Mouse (Mus musculus) megakaryocyte progenitor cell, adult 5-6 weeks (primary cell): ENCODE results near the gene Cntn1. TPM values are rescaled to one million over a fixed set of nuclear protein-coding genes. Genes with fewer than 3 reads are reported as not detected.
"Not testable (repeated sequence)": the region's sequence is repeated elsewhere in the genome, so short reads cannot be mapped to it uniquely, and the experiment has no call there.

Source experiments
- ATAC-seq: replicated peaks from 2 replicates; pipeline ENCODE4 v1.8.0; 2016; ENCODE audit warnings: mild to moderate bottlenecking, moderate TSS enrichment, inconsistent platforms; ENCODE audit not compliant: poor library complexity
- total RNA-seq, 2 experiments: library from RNA; stranded (forward) in 1 of 2; stranded (reverse) in 1 of 2; fragments of 157-497, 149-512 nt in 1 of 2; fragments of 200-1000 nt in 1 of 2; gene quantifications; 2 replicates each; pipeline versions ENCODE4 v1.2.3 to v1.2.4; 2015 to 2017

Gene Cntn1
- total RNA-seq, 2 experiments from 2014 or later = not detected

GRCm38 (mm10) chr15:92264980-92265707 lies 214.2 kb downstream of the Cntn1 start:
- peak; percentile 85 for ATAC-seq

GRCm38 (mm10) chr15:92268341-92268740 lies 217.4 kb downstream of the Cntn1 start:
- no peak for ATAC-seq

GRCm38 (mm10) chr15:92268741-92269322 lies 217.9 kb downstream of the Cntn1 start:
- no peak for ATAC-seq

- ATAC-seq = no peak
These were observed 220.9 kb downstream of the Cntn1 start for GRCm38 (mm10) chr15:92271801-92272365.

GRCm38 (mm10) chr15:92276826-92277225 lies 225.9 kb downstream of the Cntn1 start:
- ATAC-seq = no peak

GRCm38 (mm10) chr15:92277984-92278383 lies 227.0 kb downstream of the Cntn1 start:
- ATAC-seq = no peak

GRCm38 (mm10) chr15:92280966-92281365 lies 230.0 kb downstream of the Cntn1 start:
- ATAC-seq = no peak

- no peak for ATAC-seq
These were observed 236.7 kb downstream of the Cntn1 start for GRCm38 (mm10) chr15:92287616-92288015.

GRCm38 (mm10) chr15:92296479-92296878 lies 245.5 kb downstream of the Cntn1 start:
- no peak for ATAC-seq

GRCm38 (mm10) chr15:92302796-92303195 lies 251.8 kb downstream of the Cntn1 start:
- ATAC-seq = no peak

- ATAC-seq = no peak
These were observed 253.3 kb downstream of the Cntn1 start for GRCm38 (mm10) chr15:92304221-92304620.

GRCm38 (mm10) chr15:92321959-92322358 lies 271.0 kb downstream of the Cntn1 start:
- no peak for ATAC-seq

GRCm38 (mm10) chr15:92327111-92327510 lies 276.1 kb downstream of the Cntn1 start:
- ATAC-seq = no peak

- ATAC-seq = no peak
These were observed 289.3 kb downstream of the Cntn1 start for GRCm38 (mm10) chr15:92340253-92340652.

GRCm38 (mm10) chr15:92341424-92341823 lies 290.5 kb downstream of the Cntn1 start:
- no peak for ATAC-seq

- ATAC-seq = peak; percentile 71
These were observed 293.3 kb downstream of the Cntn1 start for GRCm38 (mm10) chr15:92344136-92344869.

GRCm38 (mm10) chr15:92347426-92347825 lies 296.5 kb downstream of the Cntn1 start:
- no peak for ATAC-seq

- no peak for ATAC-seq
These were observed 296.9 kb downstream of the Cntn1 start for GRCm38 (mm10) chr15:92347902-92348301.

- ATAC-seq = not testable (repeated sequence)
These were observed 297.5 kb downstream of the Cntn1 start for GRCm38 (mm10) chr15:92348453-92348852.

- no peak for ATAC-seq
These were observed 313.2 kb downstream of the Cntn1 start for GRCm38 (mm10) chr15:92364153-92364552.

GRCm38 (mm10) chr15:92364592-92364991 lies 313.6 kb downstream of the Cntn1 start:
- ATAC-seq = no peak
